Mouse (Mus musculus) myocyte (in vitro differentiated cells): ENCODE results near the gene Fbxo21.

ENCODE experiments used
- E2F4 ChIP-seq: IDR thresholded peaks from one replicate; pipeline ENCODE4 v1.6.1; 2011; ENCODE audit warnings: mild to moderate bottlenecking, control low read depth, moderate library complexity; ENCODE audit not compliant: insufficient read depth
- MAX ChIP-seq: IDR thresholded peaks from one replicate; pipeline ENCODE4 v1.6.1; 2011; ENCODE audit warnings: low read depth, mild to moderate bottlenecking, control low read depth
- POLR2A ChIP-seq: IDR thresholded peaks from one replicate; pipeline ENCODE4 v1.6.1; 2011; ENCODE audit warnings: low read depth, mild to moderate bottlenecking, control low read depth, moderate library complexity; ENCODE audit not compliant: insufficient read length
- TCF12 ChIP-seq: IDR thresholded peaks from one replicate; pipeline ENCODE4 v1.6.1; 2011; ENCODE audit warnings: mild to moderate bottlenecking, control low read depth; ENCODE audit not compliant: poor library complexity, insufficient read depth, severe bottlenecking
- USF1 ChIP-seq: IDR thresholded peaks from one replicate; pipeline ENCODE4 v1.6.1; 2011; ENCODE audit warnings: low read depth, mild to moderate bottlenecking, control low read depth, moderate library complexity

GRCm38 (mm10) chr5:117996581-117996980, 20.1 kb downstream of the Fbxo21 start:
- TF ChIP-seq POLR2A: no peak
- no peak for TF ChIP-seq E2F4
- no peak for TF ChIP-seq MAX
- no peak for TF ChIP-seq TCF12
- no peak for TF ChIP-seq USF1
